Mouse (Mus musculus) heart, adult 2 months (tissue): ENCODE results near the gene Psmb11.

Experiments
- CTCF ChIP-seq: fragments of 200-600 bp; IDR thresholded peaks from 2 replicates; pipeline ENCODE4 v1.8.1; 2022; ENCODE audit warnings: antibody characterized with exemption, mild to moderate bottlenecking, moderate library complexity
- EP300 ChIP-seq: fragments of 200-500 bp; IDR thresholded peaks from 2 replicates; pipeline ENCODE4 v1.6.1; 2011; ENCODE audit warnings: low read depth, low read length, control low read depth; ENCODE audit not compliant: insufficient read depth
- POLR2A ChIP-seq: fragments of 200-500 bp; IDR thresholded peaks from 2 replicates; pipeline ENCODE4 v1.6.1; 2011; ENCODE audit warnings: mild to moderate bottlenecking, low read depth, low read length, control low read depth; ENCODE audit not compliant: insufficient read depth

GRCm38 (mm10) chr14:54631240-54631599 lies 10.0 kb downstream of the Psmb11 start:
- TF ChIP-seq POLR2A (no peak), CTCF (no peak), EP300 (no peak)
